Mouse (Mus musculus) liver, embryonic 16.5 days (tissue): ENCODE measurements around the gene Inpp4b. TPM values are rescaled to one million over a fixed set of nuclear protein-coding genes. Genes with fewer than 3 reads are reported as not detected.

ENCODE experiments used
- ATAC-seq: fragments of 200-750 bp; cut with Nextera tagmentation; 2 replicates; pipeline ENCODE4 v1.8.0; 2017; ENCODE audit warnings: low read depth, mild to moderate bottlenecking, moderate number of reproducible peaks, moderate library complexity
- H3K27ac ChIP-seq: fragments of 300-500 bp; sonication (generic); 2 replicates; pipeline ENCODE4 v1.5.1; 2014; ENCODE audit warnings: mild to moderate bottlenecking, low read length
- H3K27me3 ChIP-seq: fragments of 300-500 bp; sonication (generic); 2 replicates; pipeline ENCODE4 v1.6.1; 2014; ENCODE audit warnings: low read depth, low read length, mixed read lengths; ENCODE audit not compliant: control insufficient read depth, insufficient read depth
- H3K36me3 ChIP-seq: fragments of 300-500 bp; sonication (generic); 2 replicates; pipeline ENCODE4 v1.6.1; 2014; ENCODE audit warnings: mild to moderate bottlenecking; ENCODE audit not compliant: control insufficient read depth, insufficient read depth
- H3K4me1 ChIP-seq: fragments of 300-500 bp; sonication (generic); 2 replicates; pipeline ENCODE4 v1.6.1; 2014; ENCODE audit warnings: low read depth, low read length, mixed read lengths; ENCODE audit not compliant: control insufficient read depth
- H3K4me2 ChIP-seq: fragments of 300-500 bp; sonication (generic); 2 replicates; pipeline ENCODE4 v1.6.1; 2014; ENCODE audit warnings: low read depth, low read length, mixed read lengths
- H3K4me3 ChIP-seq: fragments of 300-500 bp; sonication (generic); 2 replicates; pipeline ENCODE4 v1.5.1; 2014; ENCODE audit warnings: low read depth, mild to moderate bottlenecking, low read length
- H3K9ac ChIP-seq: fragments of 300-500 bp; sonication (generic); 2 replicates; pipeline ENCODE4 v1.6.1; 2014; ENCODE audit warnings: low read depth, low read length
- H3K9me3 ChIP-seq: fragments of 300-500 bp; sonication (generic); replicated peaks from 2 replicates; pipeline ENCODE4 v1.6.1; 2016; ENCODE audit warnings: low read length; ENCODE audit not compliant: control insufficient read depth
- WGBS: fragments of 180-500 bp; shearing (Covaris S2); extraction: QIAGEN DNeasy Blood & Tissue Kit; methylation state at CpG from one replicate; pipeline ENCODE4 v1.1.7; 2014; ENCODE audit not compliant: insufficient replicate concordance; 5-methylcytosine and 5-hydroxymethylcytosine counted together
- polyA plus RNA-seq: library from polyadenylated mRNA; unstranded; fragments of >200 nt; fragmentation: Nextera tagmentation; extraction: Ambion mirVana; gene quantifications from 2 replicates; pipeline ENCODE4 v1.2.1, GENCODE M21; 2015

The Inpp4b gene
- polyA plus RNA-seq, 1 experiment from 2014 or later: 1.5 TPM

DNA sequence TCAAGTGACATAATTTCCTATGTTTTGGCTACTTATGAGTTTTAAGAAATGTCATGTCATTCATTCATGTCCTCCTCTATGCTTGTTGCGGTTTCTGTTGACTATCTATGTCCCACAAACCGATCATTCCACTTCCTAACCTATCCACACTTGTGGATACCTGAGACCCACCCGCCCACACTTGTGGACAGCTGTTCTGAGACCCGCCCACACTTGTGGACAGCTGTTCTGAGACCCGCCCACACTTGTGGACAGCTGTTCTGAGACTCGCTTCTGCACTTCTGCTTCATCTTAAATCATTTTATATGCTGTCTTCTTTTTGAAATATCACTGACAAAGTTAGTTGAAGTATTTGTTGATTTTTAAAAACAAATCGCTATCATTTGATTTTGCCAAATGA lies 400.2 kb downstream of the Inpp4b start:
- H3K4me3 ChIP-seq: no peak overlapping the region
- no peaks in the 10 kb centered on the region for H3K36me3 ChIP-seq
- ATAC-seq: no peak
- H3K27ac ChIP-seq: no peak overlapping the region
- no peak overlapping the region for H3K9ac ChIP-seq
- H3K4me1 ChIP-seq: no peaks in the 10 kb centered on the region
- WGBS: 50% methylated on average over 7 of the region's 7 CpGs
- no peaks in the 10 kb centered on the region for H3K9me3 ChIP-seq
- H3K27me3 ChIP-seq: no peaks in the 10 kb centered on the region
- no peak overlapping the region for H3K4me2 ChIP-seq

GRCm38 (mm10) chr8:81743040-81743439 lies 400.7 kb downstream of the Inpp4b start:
- no peak overlapping the region for H3K4me2 ChIP-seq
- no peaks in the 10 kb centered on the region for H3K9me3 ChIP-seq
- H3K4me1 ChIP-seq: no peaks in the 10 kb centered on the region
- 60% methylated on average over 3 of the region's 3 CpGs for WGBS
- H3K36me3 ChIP-seq: no peaks in the 10 kb centered on the region
- no peak overlapping the region for H3K9ac ChIP-seq
- ATAC-seq: no peak
- H3K27me3 ChIP-seq: no peaks in the 10 kb centered on the region
- H3K4me3 ChIP-seq: no peak overlapping the region
- no peak overlapping the region for H3K27ac ChIP-seq

DNA sequence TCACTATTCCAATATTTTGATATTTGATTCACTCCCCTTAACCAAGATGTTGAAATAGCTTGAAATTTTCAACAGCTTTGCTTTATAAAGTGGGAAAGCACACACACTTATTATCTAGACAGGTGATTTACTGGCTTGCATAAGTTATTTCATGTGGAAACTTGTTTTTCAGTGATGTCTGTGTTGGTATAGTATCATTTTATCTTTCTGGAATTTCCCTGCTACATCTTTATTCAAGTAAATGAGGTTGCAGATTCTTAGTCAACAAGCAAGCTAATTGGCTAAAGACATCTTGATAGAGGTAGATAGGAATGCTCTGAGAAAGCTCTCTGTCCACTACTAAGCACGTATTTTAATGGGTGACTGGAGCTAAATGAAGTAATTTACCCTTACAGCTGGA lies 403.1 kb downstream of the Inpp4b start:
- Histone ChIP-seq H3K9ac (no peak overlapping the region), H3K4me1 (no peaks in the 10 kb centered on the region), H3K27me3 (no peaks in the 10 kb centered on the region), H3K27ac (no peak overlapping the region), H3K36me3 (no peaks in the 10 kb centered on the region), H3K4me3 (no peak overlapping the region), H3K4me2 (no peak overlapping the region), H3K9me3 (no peaks in the 10 kb centered on the region)
- WGBS: 53% methylated on average over 1 of the region's 1 CpGs
- ATAC-seq: no peak

DNA sequence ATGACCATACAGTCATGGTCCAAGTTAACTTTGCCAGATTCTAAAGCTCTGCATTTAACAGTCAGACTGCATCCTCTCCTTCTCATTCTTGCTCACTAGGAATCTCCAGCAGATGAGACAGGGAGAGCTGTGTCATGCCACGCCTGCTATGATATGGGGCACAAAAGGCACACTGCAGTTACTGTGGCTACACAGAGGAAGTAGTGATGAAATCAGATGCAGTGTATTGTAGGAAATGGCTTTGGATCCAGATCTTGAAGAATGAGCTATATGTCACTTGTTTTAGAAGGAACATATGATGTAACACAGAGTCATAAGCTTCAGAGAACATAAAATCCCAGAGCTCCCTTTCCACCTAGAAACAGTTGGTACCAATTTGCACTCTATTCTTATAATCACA lies 408.8 kb downstream of the Inpp4b start:
- H3K27me3 ChIP-seq: no peaks in the 10 kb centered on the region
- H3K9ac ChIP-seq: no peak overlapping the region
- H3K36me3 ChIP-seq: no peaks in the 10 kb centered on the region
- no peaks in the 10 kb centered on the region for H3K4me1 ChIP-seq
- H3K4me3 ChIP-seq: no peak overlapping the region
- H3K4me2 ChIP-seq: no peak overlapping the region
- WGBS: 15% methylated on average over 1 of the region's 1 CpGs
- ATAC-seq: no peak
- no peak overlapping the region for H3K27ac ChIP-seq
- H3K9me3 ChIP-seq: no peaks in the 10 kb centered on the region

DNA sequence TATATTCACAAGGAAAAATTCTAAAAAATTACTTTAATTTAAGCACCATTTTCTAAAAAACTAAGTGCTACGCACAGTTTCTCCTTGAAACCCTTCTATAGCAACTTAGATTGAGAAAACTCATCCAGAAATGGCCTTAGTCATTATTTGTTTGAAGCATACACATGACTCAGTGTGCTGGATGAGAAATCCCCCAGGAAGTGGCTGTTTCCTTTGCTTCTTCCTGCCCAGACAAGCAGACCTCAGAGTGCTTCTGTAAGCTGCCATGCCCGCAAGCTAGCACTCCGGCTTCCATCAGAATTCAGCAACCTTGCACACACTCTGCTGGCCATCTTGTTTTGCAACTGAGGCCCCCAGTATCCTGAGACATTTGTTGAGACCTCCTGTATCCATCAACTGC lies 414.3 kb downstream of the Inpp4b start:
- no peaks in the 10 kb centered on the region for H3K27me3 ChIP-seq
- no peaks in the 10 kb centered on the region for H3K9me3 ChIP-seq
- H3K36me3 ChIP-seq: no peaks in the 10 kb centered on the region
- no peak overlapping the region for H3K4me2 ChIP-seq
- WGBS: 33% methylated on average over 3 of the region's 3 CpGs
- H3K4me3 ChIP-seq: no peak overlapping the region
- no peak overlapping the region for H3K9ac ChIP-seq
- no peak overlapping the region for H3K27ac ChIP-seq
- no peak for ATAC-seq
- H3K4me1 ChIP-seq: no peaks in the 10 kb centered on the region

- no peak overlapping the region for H3K27ac ChIP-seq
- H3K9ac ChIP-seq: no peak overlapping the region
- no peaks in the 10 kb centered on the region for H3K9me3 ChIP-seq
- H3K4me2 ChIP-seq: no peak overlapping the region
- ATAC-seq: no peak
- WGBS: 75% methylated on average over 2 of the region's 2 CpGs
- H3K4me1 ChIP-seq: no peaks in the 10 kb centered on the region
- no peaks in the 10 kb centered on the region for H3K36me3 ChIP-seq
- H3K4me3 ChIP-seq: no peak overlapping the region
- no peaks in the 10 kb centered on the region for H3K27me3 ChIP-seq
These were observed 415.3 kb downstream of the Inpp4b start for GRCm38 (mm10) chr8:81757580-81758144.

GRCm38 (mm10) chr8:81761466-81761865 lies 419.1 kb downstream of the Inpp4b start:
- Histone ChIP-seq H3K4me2 (no peak overlapping the region), H3K4me3 (no peak overlapping the region), H3K27ac (no peak overlapping the region), H3K9me3 (no peaks in the 10 kb centered on the region), H3K4me1 (peaks cover 4% of the 10 kb centered on the region; the same call in 1 of the 2 replicates), H3K9ac (no peak overlapping the region), H3K36me3 (no peaks in the 10 kb centered on the region), H3K27me3 (no peaks in the 10 kb centered on the region)
- ATAC-seq: no peak
- WGBS: 54% methylated on average over 4 of the region's 4 CpGs

- no peak overlapping the region for H3K4me3 ChIP-seq
- no peaks in the 10 kb centered on the region for H3K27me3 ChIP-seq
- H3K36me3 ChIP-seq: no peaks in the 10 kb centered on the region
- no peak overlapping the region for H3K9ac ChIP-seq
- no peak overlapping the region for H3K27ac ChIP-seq
- H3K4me1 ChIP-seq: peaks cover 7% of the 10 kb centered on the region
- 23% methylated on average over 5 of the region's 5 CpGs for WGBS
- ATAC-seq: 0 out of 2 replicates have a peak, but pooled peaks have one; percentile 14
- no peak overlapping the region for H3K4me2 ChIP-seq
- no peaks in the 10 kb centered on the region for H3K9me3 ChIP-seq
These were observed 423.7 kb downstream of the Inpp4b start for GRCm38 (mm10) chr8:81766033-81766432.

DNA sequence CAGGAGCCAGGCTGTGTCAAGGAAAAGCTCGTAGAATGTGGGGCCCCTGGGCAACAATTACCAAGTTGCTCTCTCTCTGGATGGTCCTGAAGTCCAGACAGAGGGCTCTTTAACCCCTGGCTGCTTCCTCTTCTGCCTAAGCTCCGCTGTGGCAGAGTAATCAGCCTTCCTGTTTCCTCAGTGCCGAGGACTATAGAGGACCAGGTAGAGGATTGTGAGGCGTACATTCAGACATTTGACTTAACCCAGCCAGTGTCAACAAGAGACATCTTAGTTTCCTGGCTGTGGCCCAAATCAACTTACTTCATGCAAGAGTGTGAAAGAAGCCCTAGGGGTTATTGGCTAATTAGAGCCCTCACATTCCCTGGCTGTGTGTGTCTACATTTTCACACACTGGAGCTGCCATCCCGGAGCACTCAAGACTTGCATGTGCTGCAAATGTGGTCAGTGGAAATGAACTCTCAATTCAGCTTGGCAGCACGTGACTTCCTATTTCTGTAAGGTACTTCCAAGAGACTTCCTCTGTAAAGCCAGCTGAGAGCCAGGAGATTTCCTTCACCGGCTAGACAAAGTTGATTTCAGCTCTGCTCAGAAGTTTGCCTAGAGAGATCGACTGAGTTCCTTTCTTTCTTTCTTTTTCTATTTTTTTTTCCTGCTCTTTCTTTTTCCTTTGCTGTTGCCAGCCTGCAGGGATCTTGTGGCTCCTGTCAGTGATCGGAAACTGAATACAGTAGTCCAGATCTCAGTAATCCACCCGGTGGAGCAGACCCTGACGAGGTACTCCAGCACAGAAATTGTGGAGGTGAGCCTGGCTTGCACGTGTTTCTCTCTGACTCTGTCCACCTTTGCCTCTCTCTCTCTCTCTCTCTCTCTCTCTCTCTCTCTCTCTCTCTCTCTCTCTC lies 425.3 kb downstream of the Inpp4b start:
- ATAC-seq: peak; percentile 65
- Histone ChIP-seq H3K4me1 (peaks cover 7% of the 10 kb centered on the region), H3K4me3 (peak overlapping the region; percentile 24; the same call in 1 of the 2 replicates), H3K27ac (peak overlapping the region; percentile 53), H3K9me3 (no peaks in the 10 kb centered on the region), H3K9ac (peak overlapping the region; percentile 28; the same call in 1 of the 2 replicates), H3K36me3 (no peaks in the 10 kb centered on the region), H3K4me2 (peak overlapping the region; percentile 56), H3K27me3 (no peaks in the 10 kb centered on the region)
- WGBS: 7% methylated on average over 12 of the region's 12 CpGs
